Mouse (Mus musculus) forebrain, embryonic 12.5 days (tissue): Measurements from ENCODE around the gene Dmrt1. TPM values are rescaled to one million over a fixed set of nuclear protein-coding genes. Genes with fewer than 3 reads are reported as not detected.
"Not testable (repeated sequence)": the region's sequence is repeated elsewhere in the genome, so short reads cannot be mapped to it uniquely, and the experiment has no call there.

ENCODE experiments used
- ATAC-seq: fragments of 200-750 bp; cut with Nextera tagmentation; 2 replicates; pipeline ENCODE4 v1.8.0; 2017; ENCODE audit warnings: moderate TSS enrichment; ENCODE audit not compliant: low FRiP score
- H3K27ac ChIP-seq: fragments of 300-500 bp; sonication (generic); 2 replicates; pipeline ENCODE4 v1.5.1; 2016; ENCODE audit warnings: mild to moderate bottlenecking
- H3K27me3 ChIP-seq: fragments of 300-500 bp; sonication (generic); 2 replicates; pipeline ENCODE4 v1.6.1; 2016; ENCODE audit warnings: mild to moderate bottlenecking
- H3K36me3 ChIP-seq: fragments of 300-500 bp; sonication (generic); replicated peaks from 2 replicates; pipeline ENCODE4 v1.6.1; 2016; ENCODE audit warnings: mild to moderate bottlenecking
- H3K4me1 ChIP-seq: fragments of 300-500 bp; sonication (generic); 2 replicates; pipeline ENCODE4 v1.6.1; 2016
- H3K4me2 ChIP-seq: fragments of 300-500 bp; sonication (generic); 2 replicates; pipeline ENCODE4 v1.6.1; 2016; ENCODE audit warnings: mild to moderate bottlenecking, moderate library complexity
- H3K4me3 ChIP-seq: fragments of 300-500 bp; sonication (generic); replicated peaks from 2 replicates; pipeline ENCODE4 v1.5.1; 2016; ENCODE audit warnings: mild to moderate bottlenecking
- H3K9ac ChIP-seq: fragments of 300-500 bp; sonication (generic); 2 replicates; pipeline ENCODE4 v1.6.1; 2016; ENCODE audit warnings: mild to moderate bottlenecking
- H3K9me3 ChIP-seq: fragments of 300-500 bp; sonication (generic); 2 replicates; pipeline ENCODE4 v1.6.1; 2016
- WGBS: fragments of 180-500 bp; shearing (Covaris S2); methylation state at CpG from one replicate; pipeline ENCODE4 v1.1.7; 2016; 5-methylcytosine and 5-hydroxymethylcytosine counted together
- polyA plus RNA-seq: library from polyadenylated mRNA; unstranded; fragments of >200 nt; fragmentation: Nextera tagmentation; extraction: Ambion mirVana; gene quantifications from 2 replicates; pipeline ENCODE4 v1.2.1, GENCODE M21; 2016

Gene Dmrt1
- polyA plus RNA-seq, result 1.00 and 1.5 TPM in 2 replicates

DNA sequence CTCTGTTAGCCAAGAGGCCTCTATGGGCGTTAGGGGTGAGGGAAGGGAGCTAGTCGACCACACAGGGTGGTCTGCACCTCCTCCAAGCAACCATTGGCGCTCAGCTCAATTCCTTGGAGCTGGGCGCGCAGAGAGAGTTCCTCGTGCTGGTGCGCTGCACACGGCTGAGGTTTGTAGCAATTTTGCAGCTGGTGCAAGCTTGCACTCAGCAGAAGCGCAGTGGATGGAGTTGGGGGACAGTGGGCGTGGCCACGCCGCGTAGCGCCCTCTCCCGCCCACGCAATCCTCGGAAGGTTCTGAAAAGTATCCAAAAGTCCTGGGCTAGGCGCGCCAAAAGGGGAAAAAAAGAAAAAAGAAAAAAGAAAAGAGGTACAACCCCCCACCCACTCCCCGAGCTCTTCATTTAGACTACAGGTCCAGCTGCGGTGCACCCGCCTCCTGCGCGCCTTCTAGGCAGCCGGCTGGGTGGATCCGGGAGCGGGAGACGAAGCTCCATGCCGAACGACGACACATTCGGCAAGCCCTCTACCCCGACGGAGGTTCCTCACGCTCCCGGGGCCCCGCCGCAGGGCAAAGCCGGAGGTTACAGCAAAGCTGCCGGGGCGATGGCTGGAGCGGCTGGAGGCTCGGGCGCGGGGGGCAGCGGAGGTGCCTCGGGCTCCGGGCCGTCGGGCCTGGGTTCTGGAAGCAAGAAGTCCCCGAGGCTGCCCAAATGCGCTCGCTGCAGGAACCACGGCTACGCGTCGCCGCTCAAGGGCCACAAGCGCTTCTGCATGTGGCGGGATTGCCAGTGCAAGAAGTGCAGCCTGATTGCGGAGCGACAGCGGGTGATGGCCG, at the start of gene Dmrt1:
Dmrt1 (plus strand) TSS at position 259 of the 837 bp plus-strand sequence.
- Histone ChIP-seq H3K4me2 (peak within 1 kb of the TSS; percentile 56), H3K9me3 (no peaks in the 10 kb centered on the region; the same call in 1 of the 2 replicates), H3K27ac (no peak within 1 kb of the TSS), H3K36me3 (no peaks in the 10 kb centered on the region), H3K9ac (no peak within 1 kb of the TSS), H3K4me1 (peaks cover 16% of the 10 kb centered on the region), H3K27me3 (peaks cover 71% of the 10 kb centered on the region), H3K4me3 (peak within 1 kb of the TSS; percentile 36)
- under 1% methylated on average over 64 of the region's 64 CpGs for WGBS
- peak; percentile 51; the same call in 1 of the 2 replicates for ATAC-seq

DNA sequence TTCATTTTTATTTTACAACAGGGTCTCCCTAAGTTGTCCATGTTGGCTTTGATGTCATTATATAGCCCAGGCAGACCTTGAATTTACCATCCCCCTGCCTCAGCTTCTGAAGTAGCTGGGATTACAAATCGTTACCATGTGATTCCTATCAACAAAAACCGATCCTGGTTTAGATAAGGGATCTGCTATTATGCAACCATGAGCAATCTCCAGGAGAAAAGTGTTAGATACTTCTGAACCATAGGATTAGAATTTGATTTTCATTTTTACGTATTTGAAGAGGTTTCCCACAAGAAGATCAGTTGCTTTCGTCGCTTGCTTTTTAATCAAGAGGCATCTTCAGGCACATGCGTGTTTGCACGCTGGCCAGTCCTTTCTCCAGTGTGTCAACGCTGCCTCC, 44.7 kb upstream of the Dmrt1 start:
- no peak overlapping the region for H3K4me3 ChIP-seq
- no peak for ATAC-seq
- 93% methylated on average over 8 of the region's 8 CpGs for WGBS
- no peak overlapping the region for H3K9ac ChIP-seq
- H3K4me2 ChIP-seq, result no peak overlapping the region
- no peaks in the 10 kb centered on the region for H3K27me3 ChIP-seq
- no peaks in the 10 kb centered on the region for H3K36me3 ChIP-seq
- peaks cover 5% of the 10 kb centered on the region; the same call in 1 of the 2 replicates for H3K4me1 ChIP-seq
- H3K27ac ChIP-seq, result no peak overlapping the region
- H3K9me3 ChIP-seq, result no peaks in the 10 kb centered on the region

DNA sequence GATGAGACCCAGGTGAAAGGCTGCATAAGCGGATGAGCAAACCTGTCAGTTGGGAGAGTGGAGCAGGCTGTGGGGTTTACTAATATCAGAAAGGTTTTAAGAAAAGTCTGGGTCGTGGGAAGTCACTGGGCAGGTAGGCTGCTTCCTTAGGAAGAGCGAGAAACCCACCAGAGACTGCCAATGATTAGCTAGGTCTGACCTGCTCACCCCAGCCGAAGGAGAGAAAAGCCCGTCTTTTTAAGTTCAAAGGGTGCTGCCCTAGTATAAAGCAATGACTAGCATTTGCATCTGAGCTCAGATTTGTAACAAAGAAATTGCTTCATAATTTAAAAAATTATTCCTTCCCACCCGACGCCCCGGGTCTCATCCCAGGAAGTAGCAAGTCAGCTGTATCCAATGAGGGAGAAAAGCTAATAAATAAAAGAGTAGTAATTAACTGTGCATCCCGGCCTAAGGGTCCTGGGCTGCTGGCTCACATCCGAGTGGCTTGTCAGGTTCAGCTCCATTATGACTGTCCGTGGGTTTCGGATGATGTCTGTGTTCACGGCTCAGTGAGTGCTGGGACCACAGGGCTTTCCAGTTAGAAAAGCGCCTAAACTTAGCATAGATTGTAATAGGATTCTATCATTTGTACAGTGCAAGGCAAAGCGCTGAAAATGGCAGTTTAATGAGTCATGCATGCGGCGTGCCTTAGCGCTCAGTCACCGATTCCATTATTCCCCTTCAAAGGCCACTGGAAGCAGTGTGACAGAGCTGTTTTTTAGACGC, 43.7 kb upstream of the Dmrt1 start:
- peak overlapping the region; percentile 10; the same call in 1 of the 2 replicates for H3K4me2 ChIP-seq
- H3K36me3 ChIP-seq, result no peaks in the 10 kb centered on the region
- ATAC-seq, result no peak; the same call in 1 of the 2 replicates
- peaks cover 5% of the 10 kb centered on the region; the same call in 1 of the 2 replicates for H3K4me1 ChIP-seq
- no peak overlapping the region for H3K9ac ChIP-seq
- H3K9me3 ChIP-seq, result no peaks in the 10 kb centered on the region
- H3K4me3 ChIP-seq, result no peak overlapping the region
- 0 out of 2 replicates have a peak overlapping the region, but pooled peaks have one; percentile 14 for H3K27ac ChIP-seq
- H3K27me3 ChIP-seq, result no peaks in the 10 kb centered on the region
- 51% methylated on average over 20 of the region's 20 CpGs for WGBS

DNA sequence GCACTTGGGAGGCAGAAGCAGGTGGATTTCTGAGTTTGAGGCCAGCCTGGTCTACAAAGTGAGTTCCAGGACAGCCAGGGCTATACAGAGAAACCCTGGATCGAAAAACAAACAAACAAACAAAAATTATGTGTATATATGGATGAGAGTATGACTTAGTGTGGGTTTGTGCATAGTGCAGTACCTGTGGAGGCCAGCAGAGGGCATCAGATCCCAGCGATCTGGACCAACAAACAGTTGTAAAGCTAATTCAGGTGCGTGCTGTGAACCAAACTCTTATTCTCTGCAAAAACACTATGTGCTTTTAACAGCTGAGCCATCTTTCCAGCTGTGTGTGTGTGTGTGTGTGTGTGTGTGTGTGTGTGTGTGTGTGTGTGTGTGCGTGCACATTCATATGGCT, 29.6 kb upstream of the Dmrt1 start:
- not testable (repeated sequence) for H3K4me3 ChIP-seq, H3K4me1 ChIP-seq, H3K36me3 ChIP-seq, H3K9me3 ChIP-seq, ATAC-seq, H3K27ac ChIP-seq, H3K4me2 ChIP-seq, H3K27me3 ChIP-seq, H3K9ac ChIP-seq
- WGBS, result 66% methylated on average over 4 of the region's 4 CpGs

DNA sequence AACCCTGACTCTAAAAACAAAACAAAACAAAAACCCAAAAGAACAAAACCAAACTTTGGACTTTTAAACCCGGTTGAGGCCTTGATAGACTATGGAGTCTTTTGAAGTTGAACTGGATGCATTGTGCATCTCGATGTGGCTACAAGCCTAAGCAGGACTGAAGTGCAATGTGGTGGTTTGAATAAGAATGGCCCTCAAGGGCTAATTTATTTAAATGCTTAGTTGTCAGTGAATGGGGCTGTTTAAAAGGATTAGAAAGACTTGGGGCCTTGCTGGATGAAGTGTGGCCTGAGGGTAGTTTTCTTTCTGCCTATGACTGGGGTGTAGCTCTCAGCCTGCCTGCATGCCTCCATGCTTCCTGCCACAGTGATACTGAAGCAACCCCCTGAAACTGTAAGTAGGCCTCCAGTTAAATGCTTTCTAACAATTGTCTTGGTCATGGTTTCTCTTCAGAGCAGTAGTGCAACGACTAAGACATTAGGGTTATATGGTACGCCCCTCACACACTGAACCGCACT, 26.2 kb upstream of the Dmrt1 start:
- Histone ChIP-seq H3K4me2 (no peak overlapping the region), H3K36me3 (no peaks in the 10 kb centered on the region), H3K27ac (no peak overlapping the region), H3K9ac (no peak overlapping the region), H3K27me3 (no peaks in the 10 kb centered on the region), H3K4me1 (no peaks in the 10 kb centered on the region), H3K4me3 (no peak overlapping the region), H3K9me3 (peaks cover 4% of the 10 kb centered on the region; the same call in 1 of the 2 replicates)
- no peak for ATAC-seq
- WGBS, result 56% methylated on average over 5 of the region's 5 CpGs

DNA sequence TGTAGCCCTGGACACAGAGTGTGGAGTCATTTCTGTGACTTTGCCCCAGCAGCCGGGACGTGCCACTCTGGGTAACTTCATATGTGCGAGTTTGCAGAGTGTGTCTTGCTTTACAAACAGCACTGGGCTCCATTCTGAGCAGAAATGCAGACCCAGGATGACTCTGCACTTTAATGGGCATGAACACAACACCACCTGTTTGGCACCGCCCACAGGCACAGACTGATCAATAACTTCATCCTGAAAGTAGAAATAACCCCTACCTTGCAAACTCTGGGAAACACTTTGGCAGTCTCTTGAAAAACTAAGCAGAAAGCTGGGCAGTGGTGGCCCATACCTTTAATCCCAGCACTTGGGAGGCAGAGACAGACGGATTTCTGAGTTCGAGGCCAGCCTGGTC, 24.6 kb upstream of the Dmrt1 start:
- Histone ChIP-seq H3K4me3 (no peak overlapping the region), H3K27me3 (peaks cover 2% of the 10 kb centered on the region; the same call in 1 of the 2 replicates), H3K36me3 (no peaks in the 10 kb centered on the region), H3K27ac (no peak overlapping the region), H3K4me1 (no peaks in the 10 kb centered on the region), H3K9me3 (peaks cover 4% of the 10 kb centered on the region; the same call in 1 of the 2 replicates), H3K4me2 (no peak overlapping the region), H3K9ac (no peak overlapping the region)
- 89% methylated on average over 6 of the region's 6 CpGs for WGBS
- no peak for ATAC-seq

DNA sequence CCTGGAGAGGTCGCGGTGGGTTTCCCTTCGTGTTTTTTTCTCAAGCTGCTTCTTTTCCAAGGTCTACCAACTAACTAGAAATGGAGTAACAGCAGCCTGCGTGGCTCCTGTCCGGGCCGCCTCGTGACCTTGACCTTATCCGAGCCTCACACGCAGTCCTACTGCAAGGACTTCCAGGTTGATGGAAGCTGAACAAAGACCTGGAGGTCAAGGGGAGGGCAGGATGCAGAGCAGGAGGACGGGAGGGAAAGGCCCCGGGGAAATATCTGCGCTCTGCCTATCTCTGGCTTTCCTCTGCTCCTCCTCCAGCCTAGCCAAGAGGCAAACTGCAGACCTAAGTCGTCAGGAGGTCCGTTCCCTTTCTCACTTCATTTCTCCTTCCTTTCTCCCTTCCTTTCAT, 18.9 kb upstream of the Dmrt1 start:
- H3K4me3 ChIP-seq, result no peak overlapping the region
- H3K4me1 ChIP-seq, result no peaks in the 10 kb centered on the region
- H3K36me3 ChIP-seq, result no peaks in the 10 kb centered on the region
- no peak overlapping the region for H3K9ac ChIP-seq
- H3K4me2 ChIP-seq, result no peak overlapping the region
- H3K27me3 ChIP-seq, result peaks cover 23% of the 10 kb centered on the region
- ATAC-seq, result no peak
- no peak overlapping the region for H3K27ac ChIP-seq
- no peaks in the 10 kb centered on the region for H3K9me3 ChIP-seq
- 24% methylated on average over 14 of the region's 14 CpGs for WGBS

DNA sequence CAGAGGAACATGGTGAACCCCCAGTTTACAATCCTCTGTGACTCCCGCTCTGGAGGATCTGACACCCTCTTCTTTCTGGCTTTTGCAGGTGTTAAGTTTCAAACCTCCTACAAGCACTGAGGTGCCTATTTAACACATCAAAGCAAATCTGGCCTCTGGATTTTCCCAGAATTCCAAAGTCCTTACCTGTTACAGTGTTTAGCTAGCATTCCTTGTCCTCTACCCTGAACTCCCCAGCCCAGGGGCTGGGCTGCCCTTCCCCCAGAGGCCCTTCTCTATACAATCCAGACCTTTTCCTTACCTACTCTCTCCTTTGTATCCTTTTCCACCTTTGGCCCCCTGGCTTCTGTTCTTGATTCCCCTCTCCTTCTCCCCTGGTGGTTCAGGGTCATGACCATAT, 18.1 kb upstream of the Dmrt1 start:
- Histone ChIP-seq H3K9ac (no peak overlapping the region), H3K27ac (no peak overlapping the region), H3K4me3 (no peak overlapping the region), H3K27me3 (peaks cover 23% of the 10 kb centered on the region), H3K9me3 (no peaks in the 10 kb centered on the region), H3K4me1 (no peaks in the 10 kb centered on the region), H3K36me3 (no peaks in the 10 kb centered on the region), H3K4me2 (no peak overlapping the region)
- no peak for ATAC-seq
- 27% methylated on average over 1 of the region's 1 CpGs for WGBS

DNA sequence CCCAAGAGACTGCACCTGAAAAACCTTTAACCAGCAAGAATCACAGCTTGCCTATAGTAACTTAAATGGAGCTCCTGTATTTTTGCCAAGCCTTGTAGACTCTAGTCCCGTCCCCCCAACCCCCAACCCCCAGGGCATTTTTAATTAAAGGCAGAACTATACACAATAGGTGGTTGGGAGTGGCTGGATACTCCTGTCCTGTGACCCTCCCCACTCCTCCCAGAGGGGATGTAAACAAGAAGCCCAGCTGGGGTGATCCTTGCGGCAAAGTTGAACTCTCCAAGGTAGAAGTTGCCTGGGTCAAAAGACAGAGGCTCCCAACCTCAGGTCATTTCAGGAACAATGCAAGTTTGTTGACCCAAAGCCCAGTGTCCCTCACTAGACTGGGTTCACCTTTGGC, 16.9 kb upstream of the Dmrt1 start:
- H3K4me3 ChIP-seq, result no peak overlapping the region
- no peaks in the 10 kb centered on the region for H3K4me1 ChIP-seq
- ATAC-seq, result no peak
- H3K9ac ChIP-seq, result no peak overlapping the region
- peaks cover 23% of the 10 kb centered on the region for H3K27me3 ChIP-seq
- no peak overlapping the region for H3K27ac ChIP-seq
- H3K4me2 ChIP-seq, result no peak overlapping the region
- H3K9me3 ChIP-seq, result no peaks in the 10 kb centered on the region
- WGBS, result 26% methylated on average over 2 of the region's 2 CpGs
- H3K36me3 ChIP-seq, result no peaks in the 10 kb centered on the region

DNA sequence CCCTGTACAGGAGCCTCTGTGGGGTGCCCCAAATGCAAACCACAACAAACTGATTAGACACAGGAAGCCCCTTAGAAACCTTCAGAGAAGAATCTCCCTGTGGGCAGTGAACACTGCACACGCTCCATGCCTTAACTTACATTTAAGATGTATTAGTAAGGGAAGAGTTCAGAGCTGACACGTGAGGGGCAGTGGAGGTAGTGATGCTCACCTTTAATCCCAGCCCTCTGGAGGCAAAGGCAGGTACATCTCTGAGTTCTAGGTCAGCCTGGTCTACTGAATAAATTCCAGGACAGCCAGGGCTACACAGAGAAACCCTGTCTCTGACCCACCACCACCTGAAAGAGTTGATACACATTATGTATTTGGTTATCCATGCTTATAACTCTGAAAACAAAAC, 15.9 kb upstream of the Dmrt1 start:
- no peak overlapping the region for H3K27ac ChIP-seq
- H3K4me1 ChIP-seq, result no peaks in the 10 kb centered on the region
- H3K9ac ChIP-seq, result no peak overlapping the region
- no peaks in the 10 kb centered on the region for H3K9me3 ChIP-seq
- H3K4me3 ChIP-seq, result no peak overlapping the region
- no peak overlapping the region for H3K4me2 ChIP-seq
- WGBS, result 29% methylated on average over 2 of the region's 2 CpGs
- peaks cover 23% of the 10 kb centered on the region for H3K27me3 ChIP-seq
- ATAC-seq, result no peak
- no peaks in the 10 kb centered on the region for H3K36me3 ChIP-seq

DNA sequence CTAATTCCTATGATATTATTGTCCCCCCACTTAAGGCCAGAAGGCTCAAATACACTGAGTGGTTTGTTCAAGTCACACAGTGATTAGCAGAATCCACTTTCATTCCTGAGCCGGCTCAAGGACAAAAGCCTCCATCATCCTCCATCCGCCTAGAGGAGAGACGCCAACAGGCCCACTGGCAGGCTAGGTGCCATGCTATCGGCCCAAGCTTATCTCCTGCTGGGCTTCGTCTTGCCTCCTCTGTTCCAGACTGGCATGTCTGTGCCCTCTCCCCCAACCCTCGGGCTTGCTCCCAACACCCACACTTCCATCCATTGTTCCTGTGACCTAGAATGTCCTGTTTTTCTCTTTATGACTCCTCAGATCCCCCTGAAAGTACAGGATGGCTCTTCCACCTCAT, 8.0 kb upstream of the Dmrt1 start:
- WGBS, result 70% methylated on average over 6 of the region's 6 CpGs
- H3K4me2 ChIP-seq, result no peak overlapping the region
- no peaks in the 10 kb centered on the region for H3K4me1 ChIP-seq
- no peak for ATAC-seq
- no peaks in the 10 kb centered on the region for H3K9me3 ChIP-seq
- H3K27me3 ChIP-seq, result peaks cover under 1% of the 10 kb centered on the region; the same call in 1 of the 2 replicates
- H3K27ac ChIP-seq, result no peak overlapping the region
- no peaks in the 10 kb centered on the region for H3K36me3 ChIP-seq
- H3K4me3 ChIP-seq, result no peak overlapping the region
- H3K9ac ChIP-seq, result no peak overlapping the region

DNA sequence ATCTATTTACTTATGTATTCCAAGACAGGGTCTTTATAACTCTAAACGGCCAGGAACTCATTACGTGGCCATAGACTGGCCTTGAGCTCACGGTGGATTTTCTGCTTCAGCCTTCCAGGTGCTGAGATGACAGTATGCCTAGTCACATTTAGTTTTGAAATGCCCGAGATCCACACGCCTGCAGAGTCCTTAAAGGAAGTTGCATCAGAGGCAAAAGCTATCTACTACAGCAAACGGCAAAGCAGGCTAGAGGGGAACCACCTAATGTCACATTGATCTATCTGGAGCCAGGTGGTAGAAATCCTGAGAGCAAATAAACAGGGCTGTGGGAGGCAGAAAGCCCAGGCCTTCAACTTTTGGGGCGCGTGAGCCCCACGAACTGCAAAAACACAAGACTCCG, 540 bp upstream of the Dmrt1 start:
- no peak overlapping the region for H3K4me2 ChIP-seq
- no peaks in the 10 kb centered on the region; the same call in 1 of the 2 replicates for H3K9me3 ChIP-seq
- no peak overlapping the region for H3K27ac ChIP-seq
- no peak overlapping the region for H3K4me3 ChIP-seq
- peaks cover 16% of the 10 kb centered on the region for H3K4me1 ChIP-seq
- no peak for ATAC-seq
- 35% methylated on average over 10 of the region's 10 CpGs for WGBS
- peaks cover 67% of the 10 kb centered on the region for H3K27me3 ChIP-seq
- no peak overlapping the region for H3K9ac ChIP-seq
- H3K36me3 ChIP-seq, result no peaks in the 10 kb centered on the region
